ENCODE assay signal across 14 mouse cellular contexts in the genomic region with DNA sequence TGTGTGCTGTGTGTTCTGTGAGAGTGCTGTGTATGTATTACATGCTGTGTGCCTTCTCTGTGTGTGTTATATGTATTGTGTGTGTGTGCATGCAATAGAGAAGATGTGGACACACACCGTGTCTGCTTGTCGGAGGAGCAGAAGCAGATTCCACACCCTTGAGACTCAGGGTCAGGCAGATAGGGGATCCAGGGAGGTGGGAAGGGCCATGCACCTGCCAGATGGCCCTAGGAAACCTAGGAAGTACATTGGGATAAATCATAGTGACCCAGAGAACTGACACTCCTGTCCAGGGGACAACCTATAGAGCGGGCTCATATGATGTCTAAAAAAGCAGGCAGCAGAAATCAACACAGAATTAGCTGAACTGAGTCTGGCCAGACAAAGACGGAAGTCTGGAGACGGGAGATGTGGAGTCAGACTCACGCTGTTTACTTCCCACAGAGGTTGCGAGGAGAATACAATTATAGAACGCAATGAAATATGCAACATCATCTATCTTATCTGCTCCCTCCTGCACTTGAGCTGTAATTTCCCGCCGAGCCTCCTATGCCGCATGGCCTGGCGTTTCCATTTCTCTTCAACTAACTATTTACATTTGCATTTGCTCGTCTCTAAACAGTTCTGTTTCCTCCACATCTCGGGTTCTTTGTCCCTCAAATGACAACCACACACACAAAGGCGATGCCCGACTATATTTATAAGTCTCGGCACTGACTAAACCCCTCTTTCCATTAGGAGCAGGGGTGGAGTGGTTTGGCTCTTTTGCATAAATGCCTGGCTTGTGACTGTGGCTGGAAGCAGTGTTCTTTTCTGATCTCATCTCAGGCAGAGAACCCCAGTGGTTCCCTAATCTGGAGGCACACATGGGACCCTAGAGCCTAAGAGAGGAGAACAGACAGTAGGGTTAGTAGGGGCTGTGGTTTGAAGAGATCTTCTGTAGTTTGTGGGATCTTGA. TPM values are rescaled to one million over a fixed set of nuclear protein-coding genes. Genes with fewer than 3 reads are reported as not detected.
A peak's percentile ranks its signal among the peaks of the same experiment; 100 is the strongest.
DNase-seq lines count a peak whose midpoint lies in the region; ATAC-seq and TF ChIP-seq lines count a peak whose summit lies in the region.
"Had no signal": no experiment of that assay in that cellular context is flagged by ENCODE, and none has a peak within 500 bp of the region (broad histone marks: within the 10 kb centered on the region; RNA-seq: fewer than 3 reads in every experiment).

No protein-coding gene starts in this region.

- no peaks in the 10 kb centered on the region for H3K9me3 ChIP-seq in heart, embryonic 10.5 days
- H3K9me3 ChIP-seq in neural tube, embryonic 11.5 days (ENCODE audit: control insufficient read depth, low read length), result no peaks in the 10 kb centered on the region
- no peaks in the 10 kb centered on the region for H3K9me3 ChIP-seq in lung, postnatal 0 days (ENCODE audit: low read length)
- H3K9me3 ChIP-seq in stomach, postnatal 0 days (ENCODE audit: control insufficient read depth, low read length), result no peaks in the 10 kb centered on the region

- peak overlapping the region; percentile 5; the same call in 1 of the 2 replicates for H3K9ac ChIP-seq in neural tube, embryonic 11.5 days (ENCODE audit: low read length)
- no peak overlapping the region for H3K9ac ChIP-seq in lung, postnatal 0 days (replicated peaks; ENCODE audit: low read depth)
- no peak overlapping the region for H3K9ac ChIP-seq in stomach, postnatal 0 days (ENCODE audit: low read length)

- ATAC-seq in neural tube, embryonic 11.5 days (ENCODE audit: insufficient read depth, low FRiP score, low TSS enrichment), result no peak
- peak; percentile 87 for ATAC-seq in lung, postnatal 0 days
- ATAC-seq in stomach, postnatal 0 days (ENCODE audit: low FRiP score, low TSS enrichment), result peak; percentile 45; the same call in 1 of the 2 replicates

- H3K4me2 ChIP-seq in neural tube, embryonic 11.5 days (ENCODE audit: low read depth), result no peak overlapping the region
- H3K4me2 ChIP-seq in lung, postnatal 0 days (replicated peaks; ENCODE audit: low read depth, low read length), result no peak overlapping the region
- no peak overlapping the region for H3K4me2 ChIP-seq in stomach, postnatal 0 days (replicated peaks; ENCODE audit: low read depth)

- H3K4me3 ChIP-seq in heart, embryonic 10.5 days, result no peak overlapping the region
- H3K4me3 ChIP-seq in neural tube, embryonic 11.5 days (ENCODE audit: low read depth, low read length), result no peak overlapping the region
- H3K4me3 ChIP-seq in lung, postnatal 0 days (ENCODE audit: low read depth, low read length), result no peak overlapping the region
- H3K4me3 ChIP-seq in stomach, postnatal 0 days (ENCODE audit: low read depth, low read length), result no peak overlapping the region

- peak overlapping the region; percentile 76 for H3K27ac ChIP-seq in heart, embryonic 10.5 days
- H3K27ac ChIP-seq in neural tube, embryonic 11.5 days (ENCODE audit: low read depth, low read length), result no peak overlapping the region
- H3K27ac ChIP-seq in lung, postnatal 0 days (ENCODE audit: low read length), result no peak overlapping the region
- H3K27ac ChIP-seq in stomach, postnatal 0 days (replicated peaks), result no peak overlapping the region
- H3K27ac ChIP-seq: macrophage had no signal

- WGBS in heart, embryonic 10.5 days, result 57% methylated on average over 17 of the region's 17 CpGs
- 78% methylated on average over 17 of the region's 17 CpGs for WGBS in neural tube, embryonic 11.5 days
- 29% methylated on average over 17 of the region's 17 CpGs for WGBS in lung, postnatal 0 days
- WGBS in stomach, postnatal 0 days, result 31% methylated on average over 17 of the region's 17 CpGs

- TF ChIP-seq EP300 in lung, postnatal 0 days (IDR thresholded peaks at IDR 0.05), result peak; percentile 87
- TF ChIP-seq EP300 in stomach, postnatal 0 days (optimal IDR thresholded peaks at IDR 0.05), result no peak

- TF ChIP-seq CTCF in lung, postnatal 0 days (IDR thresholded peaks at IDR 0.05), result no peak
- TF ChIP-seq CTCF in stomach, postnatal 0 days (IDR thresholded peaks at IDR 0.05; ENCODE audit: low read depth), result no peak

- intact Hi-C loops in heart, postnatal 36 days (cut with DNase I), result no loop called here
- intact Hi-C loops in left cerebral cortex, postnatal 4 days (cut with DNase I), result no loop called here

- H3K27me3 ChIP-seq in heart, embryonic 10.5 days (ENCODE audit: insufficient read depth, poor library complexity, severe bottlenecking), result no peaks in the 10 kb centered on the region
- no peaks in the 10 kb centered on the region for H3K27me3 ChIP-seq in neural tube, embryonic 11.5 days (ENCODE audit: control insufficient read depth, insufficient read depth, low read length)
- no peaks in the 10 kb centered on the region for H3K27me3 ChIP-seq in lung, postnatal 0 days (replicated peaks; ENCODE audit: insufficient read depth, low read length)
- H3K27me3 ChIP-seq in stomach, postnatal 0 days (ENCODE audit: control insufficient read depth, insufficient read depth, low read length), result no peaks in the 10 kb centered on the region

- peaks cover 21% of the 10 kb centered on the region for H3K4me1 ChIP-seq in heart, embryonic 10.5 days
- no peaks in the 10 kb centered on the region for H3K4me1 ChIP-seq in neural tube, embryonic 11.5 days (ENCODE audit: control insufficient read depth, insufficient read depth, low read length)
- peaks cover under 1% of the 10 kb centered on the region; the same call in 1 of the 2 replicates for H3K4me1 ChIP-seq in lung, postnatal 0 days (ENCODE audit: insufficient read depth, low read depth, low read length)
- no peaks in the 10 kb centered on the region for H3K4me1 ChIP-seq in stomach, postnatal 0 days (replicated peaks; ENCODE audit: control insufficient read depth, insufficient read depth)

- H3K36me3 ChIP-seq in heart, embryonic 10.5 days, result no peaks in the 10 kb centered on the region
- H3K36me3 ChIP-seq in neural tube, embryonic 11.5 days (ENCODE audit: control insufficient read depth, insufficient read depth, low read length), result no peaks in the 10 kb centered on the region
- no peaks in the 10 kb centered on the region for H3K36me3 ChIP-seq in lung, postnatal 0 days (ENCODE audit: insufficient read depth, low read length)
- no peaks in the 10 kb centered on the region for H3K36me3 ChIP-seq in stomach, postnatal 0 days (ENCODE audit: control insufficient read depth, insufficient read depth, low read length)

- no peak for DNase-seq in heart, embryonic 10.5 days (ENCODE audit: low spot score)
- DNase-seq in heart, postnatal 36 days, result no peak
- DNase-seq in neural tube, embryonic 11.5 days (ENCODE audit: low spot score), result no peak
- DNase-seq in neural tube, embryonic 10.5 days (ENCODE audit: extremely low spot score, low spot score), result no peak
- peak; percentile 69 for DNase-seq in lung, postnatal 0 days (ENCODE audit: low spot score)
- no peak for DNase-seq in stomach, postnatal 0 days (ENCODE audit: low spot score)
- DNase-seq in left cerebral cortex, postnatal 4 days, result no peak
- no peak for DNase-seq in T-cell, adult 2 months (ENCODE audit: low spot score)
- DNase-seq: cerebellum, adult 11 months; gastrocnemius, postnatal 14 days; retina, postnatal 1 day had no signal

RNA-seq across cellular contexts. Expression of a gene that starts 27.4 kb away (rescaled TPM):
- polyA plus RNA-seq in heart, embryonic 10.5 days (2016; fragmentation: Nextera tagmentation; extraction: Ambion mirVana), result 0.10 TPM in 1 of 2 replicates, not detected in the other
- not detected for total RNA-seq in heart, postnatal 36 days (2021)
- not detected in 2 replicates for polyA plus RNA-seq in neural tube, embryonic 11.5 days (2014; fragmentation: Nextera tagmentation; extraction: Ambion mirVana)
- 0.06 TPM in 1 of 2 replicates, not detected in the other for polyA plus RNA-seq in lung, postnatal 0 days (2015; fragmentation: Nextera tagmentation; extraction: Ambion mirVana)
- polyA plus RNA-seq in stomach, postnatal 0 days (2015; fragmentation: Nextera tagmentation; extraction: Ambion mirVana), result not detected in 2 replicates
- total RNA-seq in left cerebral cortex, postnatal 4 days (2021), result not detected
- total RNA-seq: gastrocnemius, postnatal 14 days; layer of hippocampus, adult 18-20 months had no signal
- polyA plus RNA-seq: embryonic facial prominence, embryonic 14.5 days had no signal
